In genomic region chr5:144550003-144550402, GRCm38 (mm10) we compare ENCODE assay signal across 33 mouse cellular contexts. TPM values are rescaled to one million over a fixed set of nuclear protein-coding genes. Genes with fewer than 3 reads are reported as not detected.
DNase-seq lines count a peak whose midpoint lies in the region; ATAC-seq lines count a peak whose summit lies in the region.
"Had no signal": no experiment of that assay in that cellular context is flagged by ENCODE, and none has a peak within 500 bp of the region (broad histone marks: within the 10 kb centered on the region; RNA-seq: fewer than 3 reads in every experiment).

No protein-coding gene starts in this region.

- no peak overlapping the region for H3K4me3 ChIP-seq in heart, embryonic 10.5 days
- H3K4me3 ChIP-seq: embryonic facial prominence, embryonic 10.5 days; embryonic facial prominence, embryonic 15.5 days; forebrain, embryonic 12.5 days; heart, embryonic 15.5 days; liver, embryonic 13.5 days; midbrain, embryonic 13.5 days had no signal

- peak; percentile 24; the same call in 1 of the 2 replicates for ATAC-seq in frontal cortex, adult (ENCODE audit: low TSS enrichment)
- ATAC-seq: activated CD4-positive, CD25-positive, alpha-beta regulatory T cell, adult 4 months; midbrain, embryonic 13.5 days had no signal

- H3K36me3 ChIP-seq in heart, embryonic 10.5 days: no peaks in the 10 kb centered on the region; the same call in 1 of the 2 replicates
- H3K36me3 ChIP-seq: embryonic facial prominence, embryonic 10.5 days; embryonic facial prominence, embryonic 15.5 days; forebrain, embryonic 12.5 days; heart, embryonic 15.5 days; liver, embryonic 13.5 days; midbrain, embryonic 13.5 days had no signal

- H3K4me1 ChIP-seq in heart, embryonic 10.5 days: peaks cover 19% of the 10 kb centered on the region

- DNase-seq in frontal cortex, postnatal 25 days (ENCODE audit: low spot score in 2 of 2): no peak
- DNase-seq in layer of hippocampus, adult 9-11 months: peak; percentile 33
- DNase-seq in layer of hippocampus, postnatal 36 days: no peak
- peak; percentile 50 for DNase-seq in right cerebral cortex, adult 18-20 months
- DNase-seq in right cerebral cortex, postnatal 4 days: no peak
- no peak for DNase-seq in heart, embryonic 10.5 days (ENCODE audit: low spot score)
- DNase-seq in ovary, postnatal 10 days (ENCODE audit: low spot score): no peak
- DNase-seq: adrenal gland, adult 2 months; adrenal gland, postnatal 36 days; cerebellum, adult 2 months; cerebellum, postnatal 25 days; gastrocnemius, postnatal 14 days; kidney, adult 18-20 months; kidney, postnatal 4 days; liver, embryonic 13.5 days; lung, adult 2 months; lung, postnatal 10 days; spleen, adult 18-20 months; thymus, adult 2 months; thymus, postnatal 36 days had no signal

- H3K9me3 ChIP-seq in heart, embryonic 10.5 days: no peaks in the 10 kb centered on the region
- H3K9me3 ChIP-seq: embryonic facial prominence, embryonic 10.5 days; embryonic facial prominence, embryonic 15.5 days; forebrain, embryonic 12.5 days; heart, embryonic 15.5 days; liver, embryonic 13.5 days; midbrain, embryonic 13.5 days had no signal

- H3K27ac ChIP-seq in heart, embryonic 10.5 days: no peak overlapping the region
- H3K27ac ChIP-seq: embryonic facial prominence, embryonic 10.5 days; embryonic facial prominence, embryonic 15.5 days; forebrain, embryonic 12.5 days; heart, embryonic 15.5 days; liver, embryonic 13.5 days; macrophage; midbrain, embryonic 13.5 days had no signal

- 81% methylated on average over 9 of the region's 9 CpGs for WGBS in heart, embryonic 10.5 days

- H3K27me3 ChIP-seq in heart, embryonic 10.5 days (ENCODE audit: insufficient read depth, poor library complexity, severe bottlenecking): peaks cover 56% of the 10 kb centered on the region

RNA-seq across cellular contexts. Expression of gene Nptx2, which starts 4.3 kb away (rescaled TPM):
- total RNA-seq in layer of hippocampus, postnatal 36 days (2021): 10 to 100 TPM; 44.0 to 52.2 TPM
- 1.1 and 1.6 TPM in 2 replicates for polyA plus RNA-seq in heart, embryonic 10.5 days (2016; fragmentation: Nextera tagmentation; extraction: Ambion mirVana)
- total RNA-seq: CH12.LX; granulocyte monocyte progenitor cell, adult 5-6 weeks; megakaryocyte-erythroid progenitor cell, adult 5-6 weeks; neutrophil, adult 5-6 weeks had no signal
- polyA plus RNA-seq: activated CD4-positive, CD25-positive, alpha-beta regulatory T cell, adult 4 months; C2C12 had no signal

Comparison
In these comparisons a context has a peak if more than half of its experiments do, and no peak if none do; other contexts are left out.
1. DNase-seq: peak in layer of hippocampus, adult 9-11 months (single experiment) and right cerebral cortex, adult 18-20 months (single experiment); none in frontal cortex, postnatal 25 days (0 of 2), layer of hippocampus, postnatal 36 days (0 of 2), right cerebral cortex, postnatal 4 days (single experiment), heart, embryonic 10.5 days (single experiment) and ovary, postnatal 10 days (single experiment).